Mouse (Mus musculus) cerebellum, postnatal 4 days (tissue): ENCODE data around the gene Stat3.

Source experiments
- DNase-seq, 2 experiments: peaks; one replicate each; pipeline ENCODE4 v3.0.0; 2022; ENCODE audit warnings: low spot score in 2 of 2, mixed read lengths in 1 of 2

Stat3 gene

GRCm38 (mm10) chr11:100927386-100927785, 12.0 kb downstream of the Stat3 start:
- DNase-seq, result no peak

DNA sequence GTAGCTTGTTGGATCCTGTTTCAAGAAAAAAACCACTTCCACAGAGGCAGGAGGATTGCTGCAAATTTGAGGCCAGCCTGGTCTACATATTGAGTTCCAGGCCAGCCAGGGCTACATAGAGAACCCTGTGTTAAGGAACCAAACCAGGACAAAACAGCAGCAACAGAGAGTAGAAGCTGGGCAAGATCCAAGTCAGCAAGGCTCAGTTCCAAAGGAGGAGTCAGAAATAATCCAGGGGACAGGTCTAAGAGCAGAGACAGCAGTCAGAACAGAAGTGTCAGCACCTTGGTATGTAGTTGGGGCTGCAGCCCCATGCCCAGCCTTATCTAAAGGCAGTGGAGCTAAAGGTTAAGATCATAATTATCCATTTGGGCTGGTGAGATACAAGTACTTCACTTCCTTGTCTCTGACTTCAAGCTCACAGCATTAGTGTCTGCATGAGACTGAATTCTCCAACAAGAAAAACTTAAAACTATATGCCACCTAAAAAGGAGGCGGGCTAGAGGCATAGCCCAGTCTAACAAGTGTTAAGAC, 14.9 kb downstream of the Stat3 start:
- no peak for DNase-seq

DNA sequence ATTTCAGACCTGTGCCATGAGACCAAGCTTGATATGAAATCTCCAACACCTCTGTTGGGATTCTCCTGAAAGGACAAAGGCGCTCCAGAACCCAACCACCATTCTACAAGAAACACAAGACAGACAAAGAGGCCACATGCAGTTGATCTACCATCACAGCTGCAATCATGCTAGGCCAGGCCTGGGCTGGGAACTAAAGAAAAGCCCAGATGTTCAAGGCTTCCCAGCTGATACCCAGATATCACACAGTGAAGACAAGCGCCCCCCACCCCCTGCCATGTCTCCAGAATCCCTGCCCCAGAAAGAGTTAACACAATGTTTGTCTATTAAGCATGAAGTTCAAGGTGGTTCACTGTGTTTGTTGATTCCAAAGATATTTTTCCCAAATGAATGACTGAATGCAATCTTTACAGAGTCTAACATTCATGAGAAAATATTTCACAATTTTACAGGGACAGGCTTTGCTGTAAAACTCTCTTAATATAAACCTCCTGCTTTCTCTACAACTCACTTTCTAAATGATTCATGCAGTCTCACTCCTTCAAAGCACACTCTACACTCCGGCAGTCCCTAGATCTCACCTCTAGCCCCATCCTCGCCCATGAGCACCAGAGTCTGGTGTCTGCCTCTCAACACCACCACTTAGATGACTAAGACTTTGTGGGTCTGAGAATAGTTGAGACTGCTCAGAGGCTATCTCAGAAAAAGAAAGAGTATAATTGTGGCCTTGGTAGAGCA, 18.3 kb downstream of the Stat3 start:
- no peak for DNase-seq

GRCm38 (mm10) chr11:100918007-100918406, 21.3 kb downstream of the Stat3 start:
- no peak for DNase-seq

- DNase-seq, result no peak
These were observed 22.8 kb downstream of the Stat3 start for GRCm38 (mm10) chr11:100916432-100916971.

GRCm38 (mm10) chr11:100915063-100915462, 24.3 kb downstream of the Stat3 start:
- DNase-seq, result no peak

DNA sequence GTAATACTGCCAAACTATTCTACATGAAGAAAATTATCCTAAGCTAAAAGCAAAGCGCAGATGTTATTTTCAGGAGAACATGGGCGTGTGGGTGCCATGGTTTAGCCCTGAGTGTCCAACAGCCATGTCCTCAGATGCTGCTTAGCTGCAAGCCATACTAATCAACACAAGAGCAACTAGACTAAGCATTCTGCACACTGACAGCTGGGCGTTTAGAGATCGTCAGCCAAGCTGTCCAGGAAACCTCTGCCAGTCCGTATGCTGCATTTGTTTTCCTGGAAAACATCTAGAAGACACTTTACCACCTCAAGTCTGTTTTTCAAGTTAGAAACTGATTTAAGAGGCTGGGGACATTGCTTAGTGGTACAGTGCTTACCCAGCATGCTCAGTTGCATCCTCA, 24.9 kb downstream of the Stat3 start:
- no peak for DNase-seq

GRCm38 (mm10) chr11:100912401-100913155, 26.8 kb downstream of the Stat3 start:
- no peak for DNase-seq

DNA sequence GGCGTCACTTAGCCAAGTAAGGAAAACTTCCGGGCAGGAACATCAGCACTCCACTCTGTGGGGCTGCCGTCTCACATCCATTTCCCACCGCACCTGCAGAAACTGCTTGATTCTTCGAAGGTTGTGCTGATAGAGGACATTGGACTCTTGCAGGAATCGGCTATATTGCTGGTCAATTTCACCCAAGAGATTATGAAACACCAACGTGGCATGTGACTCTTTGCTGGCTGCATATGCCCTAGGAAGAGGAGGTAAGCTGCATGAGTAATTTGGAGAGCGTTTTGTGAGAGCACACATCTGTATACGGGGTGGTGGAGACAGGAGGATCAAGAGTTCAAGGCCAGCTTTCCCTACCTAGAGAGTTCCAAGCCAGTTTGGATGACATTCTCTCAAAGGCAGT, 30.8 kb downstream of the Stat3 start:
- DNase-seq, result no peak

DNA sequence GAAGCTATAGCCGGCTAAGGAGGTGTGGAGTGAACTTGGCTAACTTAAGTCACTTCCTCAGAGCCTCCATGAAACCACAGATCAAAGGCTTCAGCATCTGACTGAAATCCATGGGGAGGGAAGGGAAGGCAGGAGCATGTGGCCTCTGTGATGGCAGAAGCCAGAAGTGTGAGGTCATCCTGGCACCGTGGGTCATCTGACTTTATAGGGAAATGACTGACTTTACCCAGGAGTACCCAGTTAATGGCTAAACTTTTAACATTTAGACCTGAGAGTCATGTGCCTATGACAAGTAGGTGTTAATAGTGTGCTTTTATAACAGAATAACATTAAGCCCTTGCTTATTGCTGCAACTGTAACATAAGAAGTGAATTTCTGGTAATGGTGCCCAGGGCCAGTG, 31.2 kb downstream of the Stat3 start:
- DNase-seq, result no peak

DNA sequence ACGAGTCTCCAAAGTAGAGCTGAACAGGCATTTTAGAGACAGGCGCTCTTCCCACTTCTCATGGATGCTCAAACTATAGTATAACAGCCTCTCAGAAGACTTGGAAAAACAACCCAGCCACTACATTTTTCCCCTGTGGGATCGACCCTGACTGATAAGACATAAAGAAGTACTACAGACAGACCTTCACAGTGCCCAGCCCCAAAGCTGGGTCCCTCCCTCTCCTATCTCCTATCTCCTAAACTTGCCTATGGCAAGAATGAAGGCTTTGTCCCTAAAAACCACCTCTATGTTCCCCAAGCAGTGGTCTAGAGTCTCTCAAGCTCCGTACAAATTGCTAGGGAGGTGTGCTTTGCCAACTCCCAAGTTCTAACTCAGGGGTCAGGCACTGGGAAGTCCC, 32.5 kb downstream of the Stat3 start:
- DNase-seq, result no peak

DNA sequence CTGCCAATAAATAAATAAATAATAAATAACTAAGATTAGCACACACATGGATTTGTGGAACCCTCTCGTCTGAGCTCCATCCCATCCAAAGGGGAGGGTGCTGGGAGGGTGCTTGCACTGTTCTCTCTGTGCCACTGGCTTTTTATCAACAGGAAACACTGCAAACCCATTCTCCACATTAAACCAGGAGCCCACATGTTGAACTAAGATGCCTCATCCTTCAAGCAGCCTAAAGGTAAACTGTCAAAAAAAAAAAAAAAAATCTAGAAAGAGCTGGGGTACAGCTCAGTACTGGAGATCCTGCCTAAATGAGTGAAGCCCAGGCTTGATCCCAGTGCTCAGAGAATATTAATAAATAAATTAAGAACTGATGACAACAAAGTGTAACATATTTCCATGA, 33.4 kb downstream of the Stat3 start:
- no peak for DNase-seq

DNA sequence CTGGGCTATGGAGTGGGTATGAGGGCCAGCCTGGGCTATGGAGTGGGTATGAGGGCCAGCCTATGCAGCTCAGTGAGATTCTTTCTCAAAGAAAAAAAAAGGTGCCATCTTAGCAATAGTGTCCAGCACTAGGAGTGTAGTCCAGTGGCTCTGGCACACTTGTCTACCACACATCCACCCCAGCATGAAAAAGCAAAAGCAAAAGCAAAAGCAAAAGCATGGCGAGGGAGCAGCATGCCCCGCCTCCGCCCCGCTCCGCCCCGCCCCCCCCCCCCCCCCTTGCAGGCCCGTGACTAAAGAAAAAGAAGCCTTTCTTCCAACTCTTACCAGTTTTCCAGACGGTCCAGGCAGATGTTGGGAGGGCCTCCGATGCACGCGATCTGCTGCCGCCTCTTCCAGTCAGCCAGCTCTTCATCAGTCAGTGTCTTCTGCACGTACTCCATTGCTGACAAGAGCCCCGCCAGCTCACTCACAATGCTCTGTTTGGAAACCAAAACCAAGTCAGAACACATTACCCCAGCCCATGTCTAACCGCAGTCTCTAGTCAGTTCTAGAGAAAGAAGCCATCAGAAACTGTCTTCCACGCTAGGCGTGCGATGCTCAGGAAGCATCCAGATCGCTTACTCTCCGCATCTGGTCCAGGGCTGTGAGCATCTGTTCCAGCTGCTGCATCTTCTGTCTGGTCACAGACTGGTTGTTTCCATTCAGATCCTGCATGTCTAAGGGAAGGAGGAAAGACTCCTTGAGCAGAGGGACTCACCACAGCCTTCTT, 34.6 kb downstream of the Stat3 start:
- no peak for DNase-seq

DNA sequence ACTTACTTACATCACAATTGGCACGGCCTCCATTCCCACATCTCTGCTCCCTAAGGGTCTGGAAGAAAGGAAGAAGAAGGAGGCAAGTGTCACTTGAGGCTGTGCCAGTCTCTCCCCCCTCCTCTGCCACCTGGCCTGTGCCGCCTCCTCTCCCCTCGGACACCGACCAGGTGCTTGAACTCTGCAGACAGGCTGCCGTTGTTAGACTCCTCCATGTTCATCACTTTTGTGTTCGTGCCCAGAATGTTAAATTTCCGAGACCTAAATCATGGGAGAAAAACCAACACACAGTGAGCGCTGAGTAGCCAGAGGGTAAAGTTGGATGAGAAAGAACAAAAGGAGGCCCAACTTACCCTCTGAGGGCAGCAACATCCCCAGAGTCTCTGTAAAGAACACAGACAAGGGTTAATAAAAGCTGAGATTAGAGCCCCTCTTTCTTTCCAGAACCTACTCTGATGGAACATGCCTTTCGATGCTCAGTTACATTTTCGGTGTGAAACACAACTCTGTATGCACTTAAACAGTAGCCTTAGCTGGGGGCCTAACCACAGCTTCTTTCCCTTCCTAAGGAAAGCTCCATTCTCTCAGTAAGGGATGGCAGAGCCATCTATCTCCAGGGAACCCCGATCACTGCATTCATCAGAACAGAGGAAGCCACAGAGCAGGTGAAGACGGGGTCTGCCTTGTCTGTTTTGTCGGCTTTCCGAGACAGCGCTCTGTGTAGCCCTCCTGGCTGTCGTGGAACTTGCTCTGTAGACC, 40.7 kb downstream of the Stat3 start:
- DNase-seq, result peak in 1 of 2 experiments; percentile 31

DNA sequence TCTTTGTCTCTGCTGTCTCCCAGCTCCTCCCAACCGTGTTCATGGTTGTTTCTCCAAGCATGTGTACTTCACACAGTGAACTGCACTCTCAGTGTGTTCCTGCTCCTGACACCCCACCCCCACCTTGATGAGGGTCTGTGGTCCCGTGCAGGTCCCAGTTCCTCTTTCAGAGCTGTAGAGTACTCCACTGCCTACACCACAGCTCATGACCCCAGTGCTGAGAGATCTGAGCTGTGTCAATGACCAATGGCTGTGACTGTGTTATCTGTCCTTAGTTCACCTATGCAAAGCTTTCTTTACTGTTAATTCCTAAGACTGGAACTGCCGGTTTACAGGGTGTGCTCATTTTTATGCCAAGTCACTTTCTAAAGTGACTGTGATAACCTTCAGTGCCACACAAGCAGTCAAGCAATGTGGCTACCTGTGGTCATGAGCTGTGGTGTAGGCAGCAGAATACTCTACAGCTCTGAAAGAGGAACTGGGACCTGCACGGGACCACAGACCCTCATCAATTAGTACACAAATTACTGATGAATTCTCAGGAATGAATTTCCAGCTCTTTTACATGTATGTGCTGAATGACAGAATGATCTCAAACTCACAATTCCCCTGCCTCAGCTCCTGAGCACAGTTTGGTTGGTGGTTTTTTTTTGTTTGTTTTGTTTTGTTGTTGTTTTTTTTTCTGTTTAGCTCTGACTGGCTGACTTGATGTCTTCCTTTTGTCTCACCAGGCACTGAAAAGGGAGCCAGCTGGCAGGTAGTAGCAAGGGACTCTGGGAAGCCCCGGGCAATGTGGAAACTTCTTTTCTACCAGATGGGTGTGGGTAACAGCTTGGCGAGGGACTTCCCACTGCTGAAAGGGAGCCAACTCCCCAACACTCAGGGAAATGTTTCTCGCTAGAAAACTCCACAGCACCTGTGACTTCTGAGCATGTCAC, 41.8 kb downstream of the Stat3 start:
- DNase-seq, result peak in 1 of 2 experiments; percentile 60

- DNase-seq, result no peak
These were observed 43.3 kb downstream of the Stat3 start for GRCm38 (mm10) chr11:100896078-100896477.

- no peak for DNase-seq
These were observed 45.0 kb downstream of the Stat3 start for GRCm38 (mm10) chr11:100894146-100894918.

DNA sequence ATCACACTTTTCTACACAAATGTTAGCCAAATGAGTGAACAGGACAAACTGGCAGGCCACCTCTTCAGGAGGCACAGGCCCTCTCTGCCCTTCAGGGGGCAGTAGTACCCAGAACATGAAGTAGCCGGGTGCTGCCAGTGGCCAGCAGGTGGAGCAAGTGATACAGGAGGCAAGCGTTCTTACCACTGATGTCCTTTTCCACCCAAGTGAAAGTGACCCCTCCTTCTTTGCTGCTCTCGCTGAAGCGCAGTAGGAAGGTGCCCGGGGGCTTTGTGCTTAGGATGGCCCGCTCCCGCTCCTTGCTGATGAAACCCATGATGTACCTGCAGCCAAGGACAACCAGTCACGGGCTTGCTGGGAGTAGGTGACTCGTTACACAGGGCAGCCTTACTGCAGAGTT, 45.9 kb downstream of the Stat3 start:
- peak; percentile 70 to 90 for DNase-seq

- DNase-seq, result no peak
These were observed 46.9 kb downstream of the Stat3 start for GRCm38 (mm10) chr11:100892435-100892834.
